In genomic region chr2:5063299-5064205, GRCm38 (mm10) we compare ENCODE assay signal across 8 mouse cellular contexts. TPM values are rescaled to one million over a fixed set of nuclear protein-coding genes. Genes with fewer than 3 reads are reported as not detected.
A peak's percentile ranks its signal among the peaks of the same experiment; 100 is the strongest.
DNase-seq lines count a peak whose midpoint lies in the region; ATAC-seq and TF ChIP-seq lines count a peak whose summit lies in the region.

Optn (minus strand) TSS chr2:5064051.

- intact Hi-C loops in heart, postnatal 36 days (cut with DNase I): no loop called here

- no peak within 1 kb of the TSS for H3K27ac ChIP-seq in forebrain, embryonic 16.5 days (ENCODE audit: low read length)
- H3K27ac ChIP-seq in layer of hippocampus, adult 2 months: peak within 1 kb of the TSS; percentile 56
- H3K27ac ChIP-seq in neural tube, embryonic 15.5 days (replicated peaks): peak within 1 kb of the TSS; percentile 48; the same call in 1 of the 2 replicates

- H3K4me3 ChIP-seq in forebrain, embryonic 16.5 days (replicated peaks; ENCODE audit: low read length): peak within 1 kb of the TSS; percentile 50
- H3K4me3 ChIP-seq in layer of hippocampus, adult 2 months: peak within 1 kb of the TSS; percentile 85
- H3K4me3 ChIP-seq in lung, adult 2 months (replicated peaks; ENCODE audit: extremely low read depth, low read depth, low read length): peak within 1 kb of the TSS; percentile 63
- H3K4me3 ChIP-seq in neural tube, embryonic 15.5 days (replicated peaks): peak within 1 kb of the TSS; percentile 64

- peak; percentile 87 for ATAC-seq in forebrain, embryonic 16.5 days
- ATAC-seq in neural tube, embryonic 15.5 days (ENCODE audit: low FRiP score): peak; percentile 92

- H3K4me1 ChIP-seq in forebrain, embryonic 16.5 days (replicated peaks; ENCODE audit: control insufficient read depth, insufficient read depth, low read length): peaks cover 10% of the 10 kb centered on the region; the same call in 1 of the 2 replicates
- H3K4me1 ChIP-seq in lung, adult 2 months (ENCODE audit: control insufficient read depth, insufficient read depth, low read length): peaks cover 3% of the 10 kb centered on the region; the same call in 1 of the 2 replicates
- peaks cover 19% of the 10 kb centered on the region for H3K4me1 ChIP-seq in neural tube, embryonic 15.5 days

- 1% methylated on average over 58 of the region's 63 CpGs for WGBS in forebrain, embryonic 16.5 days
- 2% methylated on average over 63 of the region's 63 CpGs for WGBS in lung, adult 2 months
- WGBS in neural tube, embryonic 15.5 days: 2% methylated on average over 62 of the region's 63 CpGs

- no peak for TF ChIP-seq CTCF in layer of hippocampus, adult 2 months (conservative IDR thresholded peaks at IDR 0.05)
- no peak for TF ChIP-seq CTCF in lung, adult 2 months (IDR thresholded peaks at IDR 0.05; ENCODE audit: insufficient read depth, low read length)

- peak within 1 kb of the TSS; percentile 74 for H3K4me2 ChIP-seq in forebrain, embryonic 16.5 days (ENCODE audit: low read length)
- H3K4me2 ChIP-seq in neural tube, embryonic 15.5 days: peak within 1 kb of the TSS; percentile 84

- DNase-seq in ES-CJ7 (ENCODE audit: low read depth, low spot score): peak; percentile 83
- DNase-seq in cerebellum, adult 18-20 months: peak; percentile 77 to 85
- peak; percentile 91 to 92 for DNase-seq in heart, postnatal 36 days
- DNase-seq in layer of hippocampus, adult 2 months (ENCODE audit: low spot score in 2 of 2): peak; percentile 73 to 78
- peak; percentile 89 for DNase-seq in lung, adult 2 months
- peak; percentile 96 for DNase-seq in testis, postnatal 10 days (ENCODE audit: low spot score)

- peaks cover 4% of the 10 kb centered on the region; the same call in 1 of the 2 replicates for H3K27me3 ChIP-seq in forebrain, embryonic 16.5 days (replicated peaks; ENCODE audit: control insufficient read depth, insufficient read depth, low read length)
- peaks cover 4% of the 10 kb centered on the region; the same call in 1 of the 2 replicates for H3K27me3 ChIP-seq in neural tube, embryonic 15.5 days (replicated peaks)

- H3K36me3 ChIP-seq in forebrain, embryonic 16.5 days (ENCODE audit: control insufficient read depth, insufficient read depth): no peaks in the 10 kb centered on the region
- no peaks in the 10 kb centered on the region for H3K36me3 ChIP-seq in neural tube, embryonic 15.5 days

- TF ChIP-seq POLR2A in lung, adult 2 months (IDR thresholded peaks at IDR 0.05; ENCODE audit: borderline replicate concordance, extremely low read depth, low read depth, low read length): no peak; the same call in 1 of the 2 replicates

- no peaks in the 10 kb centered on the region for H3K9me3 ChIP-seq in forebrain, embryonic 16.5 days (ENCODE audit: control insufficient read depth, low read length)
- no peaks in the 10 kb centered on the region for H3K9me3 ChIP-seq in neural tube, embryonic 15.5 days (replicated peaks)

- peak within 1 kb of the TSS; percentile 66 for H3K9ac ChIP-seq in forebrain, embryonic 16.5 days (replicated peaks; ENCODE audit: low read depth, low read length)
- peak within 1 kb of the TSS; percentile 56 for H3K9ac ChIP-seq in neural tube, embryonic 15.5 days (replicated peaks)

RNA-seq across cellular contexts. Expression of gene Optn, which starts in this region (rescaled TPM):
- 7.4 and 8.0 TPM in 2 replicates for polyA plus RNA-seq in forebrain, embryonic 16.5 days (2015; fragmentation: Nextera tagmentation; extraction: Ambion mirVana)
- 10 to 100 TPM; 64.7 to 65.2 TPM for total RNA-seq in heart, postnatal 36 days (2021)
- 10 to 100 TPM; 13.5 to 14.1 TPM for total RNA-seq in layer of hippocampus, adult 2 months (2021)
- 4.2 and 5.0 TPM in 2 replicates for polyA plus RNA-seq in lung, adult 2 months (2012; rRNA removed)
- 18.9 and 20.1 TPM in 2 replicates for polyA plus RNA-seq in neural tube, embryonic 15.5 days (2015; fragmentation: Nextera tagmentation; extraction: Ambion mirVana)

Comparison
In these comparisons a context has a peak if more than half of its experiments do, and no peak if none do; other contexts are left out.
1. RNA of gene Optn (total RNA-seq): 64.7 to 65.2 TPM in heart, postnatal 36 days; 13.5 to 14.1 TPM in layer of hippocampus, adult 2 months; every median in the first group is over 4 times any median in the second.
2. Peak in every context shown above with its lines, with median percentiles within 50 percentile points of each other: DNase-seq and H3K4me3 ChIP-seq.